Mouse (Mus musculus) adrenal gland, postnatal 4 days (tissue): ENCODE measurements at regions not wholly inside any gene's neighbourhood (a gene's known extent, or its start where the extent isn't known, plus 50 kb on each side); places are given as distances from the start of the nearest gene placed in this dataset.

Source experiments
- DNase-seq, 2 experiments: peaks; one replicate each; pipeline ENCODE4 v3.0.0; 2021 to 2022; ENCODE audit warnings: low spot score in 2 of 2, mixed read lengths in 2 of 2

GRCm38 (mm10) chr13:116243272-116243784 lies 66.2 kb downstream of the Isl1 start:
- DNase-seq, result no peak

GRCm38 (mm10) chr13:116215101-116215500 lies 94.4 kb downstream of the Isl1 start:
- no peak for DNase-seq

DNA sequence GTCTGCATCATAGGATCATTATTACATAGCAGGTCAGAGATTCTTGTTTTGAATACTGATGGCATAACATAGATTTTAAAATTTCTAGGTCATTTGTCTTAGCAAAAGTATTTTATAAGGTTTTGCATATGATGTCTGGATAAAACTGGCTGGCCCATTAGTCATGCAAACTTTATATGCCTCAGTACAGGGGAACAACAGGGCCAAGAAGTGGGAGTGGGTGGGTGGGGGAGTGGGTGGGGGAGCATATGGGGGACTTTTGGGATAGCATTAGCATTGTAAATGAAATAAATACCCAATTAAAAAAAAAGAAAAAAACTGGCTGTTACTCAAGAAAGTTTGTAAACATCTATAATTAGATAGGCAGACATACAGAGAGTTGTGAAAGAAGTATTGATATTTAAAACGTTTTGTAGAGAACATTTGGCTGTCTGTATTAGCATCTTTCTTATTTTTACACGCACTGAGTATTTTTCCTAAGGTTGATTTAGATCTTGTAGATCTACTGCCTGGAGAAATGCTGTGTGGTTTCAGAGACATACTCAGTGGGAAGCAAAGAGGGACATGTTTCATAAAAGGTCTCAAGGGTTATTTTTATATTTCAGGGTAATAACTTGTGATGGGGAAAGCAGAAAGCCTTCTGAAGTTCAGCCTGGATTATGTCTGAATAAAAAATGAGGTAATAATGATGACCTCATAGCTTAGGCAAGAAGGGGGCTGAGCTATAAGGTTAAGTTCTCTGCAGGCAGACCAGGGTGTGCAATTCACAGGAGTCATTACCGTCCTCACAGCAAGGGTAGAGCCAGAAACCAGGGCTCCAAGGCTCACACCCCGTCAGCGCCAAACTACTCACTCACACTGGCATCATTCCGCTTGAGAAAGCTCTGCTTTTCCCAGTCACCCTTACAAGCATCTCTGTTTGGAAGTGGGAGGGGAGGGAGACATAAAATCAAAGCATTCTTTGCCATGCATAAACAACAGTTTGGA lies 95.4 kb downstream of the Isl1 start:
- no peak for DNase-seq

DNA sequence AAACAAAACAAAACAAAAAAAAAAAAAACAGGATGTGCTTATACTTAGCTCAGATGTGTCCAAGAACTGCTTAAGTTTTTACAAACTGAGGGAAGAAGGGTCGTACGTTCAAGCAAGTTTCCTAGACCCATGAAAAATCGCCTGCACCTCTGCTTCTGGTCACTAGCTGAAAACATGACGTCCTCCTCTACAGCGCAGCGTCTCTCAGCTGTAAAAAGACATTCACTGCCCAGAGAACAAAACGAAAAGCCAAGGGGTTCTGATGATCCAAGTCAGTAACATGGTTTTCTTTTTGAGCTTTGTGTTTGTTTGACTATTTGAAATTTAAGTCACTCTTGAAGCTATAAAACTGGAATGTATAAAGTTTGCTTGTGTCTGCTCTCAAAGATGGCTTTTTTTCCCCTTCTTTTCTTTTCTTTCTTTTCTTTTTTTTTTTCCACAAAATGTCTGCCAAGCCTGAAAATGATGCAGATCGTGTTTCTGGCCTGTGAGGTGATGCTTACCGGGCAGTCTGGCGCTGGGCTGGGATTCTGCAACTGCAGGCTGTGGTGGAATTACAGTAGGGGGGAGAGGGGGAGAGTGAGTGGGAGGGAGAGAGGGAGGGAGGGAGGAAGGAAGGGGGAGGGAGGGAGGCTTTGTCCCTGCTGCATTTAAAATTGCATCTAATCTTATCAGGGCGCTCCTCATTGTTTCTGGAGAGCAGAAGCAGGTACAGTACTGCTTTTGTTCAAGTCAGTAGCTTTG lies 108.1 kb downstream of the Isl1 start:
- no peak for DNase-seq

DNA sequence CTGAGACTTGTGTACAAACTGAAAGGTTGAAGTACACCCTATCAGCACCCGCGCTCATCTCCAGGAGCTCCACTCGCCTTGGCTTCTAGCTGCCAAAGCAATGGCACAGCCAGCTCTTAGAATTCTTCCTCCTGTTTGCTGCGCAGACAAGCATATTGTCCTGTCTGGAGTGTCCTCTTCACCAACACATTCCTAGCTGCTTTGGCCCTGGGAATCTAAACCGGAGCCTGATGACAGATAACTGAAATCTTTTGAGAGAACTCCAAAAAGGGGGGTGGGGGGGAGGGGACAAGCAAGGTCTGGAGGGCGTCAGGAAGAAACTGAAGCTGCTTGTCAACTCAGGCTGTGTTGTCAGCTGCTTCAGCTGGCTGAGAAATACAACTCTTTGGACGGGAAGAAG lies 122.4 kb downstream of the Isl1 start:
- DNase-seq, result no peak

DNA sequence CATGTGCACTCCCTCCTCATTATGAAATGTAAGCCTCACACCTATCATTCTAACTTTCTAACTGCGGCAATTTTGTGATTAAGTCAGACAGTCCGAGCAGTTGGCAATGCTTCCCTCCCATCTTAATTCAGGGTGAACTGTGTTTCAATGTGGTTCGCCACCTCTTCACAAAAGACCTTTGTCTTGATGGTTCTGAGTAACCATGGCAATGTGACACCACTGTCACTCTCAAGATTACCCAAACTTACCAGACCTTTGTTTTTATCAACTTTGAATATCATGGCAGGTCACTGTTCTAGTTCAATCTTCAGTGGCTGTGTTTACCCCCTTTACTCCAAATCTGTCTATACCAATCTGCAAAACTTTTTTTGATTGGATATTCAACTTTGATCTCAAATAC lies 131.7 kb downstream of the Isl1 start:
- no peak for DNase-seq

DNA sequence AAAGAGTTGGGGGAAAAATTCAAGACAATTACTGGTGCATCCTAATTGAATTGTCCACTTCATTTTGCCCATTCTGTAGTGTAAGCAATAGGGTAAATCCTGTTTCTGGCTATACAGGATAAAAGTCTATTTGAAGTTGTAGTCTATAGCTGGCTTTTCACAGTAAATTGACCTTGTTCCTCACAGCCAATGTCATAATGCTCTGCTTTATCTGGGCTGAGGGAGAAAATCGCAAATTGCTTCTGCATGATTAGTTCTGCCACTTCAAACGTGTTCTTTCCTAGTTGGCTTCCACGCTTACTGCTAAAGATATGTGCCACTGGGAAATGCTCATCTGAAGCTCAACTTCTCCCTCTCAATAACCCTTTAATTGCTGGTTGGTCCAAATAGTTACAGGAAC lies 134.5 kb downstream of the Isl1 start:
- no peak for DNase-seq

DNA sequence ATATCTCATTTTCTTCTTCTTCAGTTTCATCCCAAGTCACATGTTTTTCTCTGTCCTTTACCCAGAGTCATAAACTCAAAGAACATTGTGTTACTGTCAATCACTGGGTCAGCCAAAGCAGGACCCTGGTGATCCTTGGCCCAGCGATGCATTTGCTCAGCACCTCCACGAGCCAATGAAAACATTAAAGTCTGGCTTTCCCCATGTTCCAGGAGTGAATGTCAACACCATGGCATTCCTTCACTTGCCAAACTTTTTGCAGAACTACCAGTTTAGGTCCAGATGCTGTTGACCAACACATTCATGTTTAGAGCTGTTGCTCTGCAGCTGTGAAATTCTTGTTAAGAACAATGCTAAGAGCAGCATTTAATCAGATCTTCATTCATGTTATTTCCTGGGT lies 135.6 kb downstream of the Isl1 start:
- DNase-seq, result no peak

DNA sequence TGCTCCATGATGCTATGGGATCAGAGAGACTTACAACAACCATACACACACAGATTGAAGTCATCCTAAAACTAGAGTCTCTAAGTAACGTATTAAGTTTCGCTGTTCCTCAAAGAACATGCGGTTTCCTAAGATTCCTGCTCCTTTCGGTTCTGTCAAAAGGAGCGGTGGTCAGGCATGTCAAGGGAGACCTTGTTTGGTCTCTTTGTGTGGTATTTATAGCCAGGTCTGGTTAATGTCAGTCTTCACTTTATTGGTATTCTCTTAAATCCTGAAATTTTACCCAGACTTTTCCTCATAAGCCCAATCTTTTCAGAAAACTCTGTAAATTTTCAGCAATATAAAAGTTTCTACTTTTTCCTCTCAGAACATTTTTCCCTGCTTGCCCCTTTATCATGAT lies 166.5 kb downstream of the Isl1 start:
- no peak for DNase-seq

DNA sequence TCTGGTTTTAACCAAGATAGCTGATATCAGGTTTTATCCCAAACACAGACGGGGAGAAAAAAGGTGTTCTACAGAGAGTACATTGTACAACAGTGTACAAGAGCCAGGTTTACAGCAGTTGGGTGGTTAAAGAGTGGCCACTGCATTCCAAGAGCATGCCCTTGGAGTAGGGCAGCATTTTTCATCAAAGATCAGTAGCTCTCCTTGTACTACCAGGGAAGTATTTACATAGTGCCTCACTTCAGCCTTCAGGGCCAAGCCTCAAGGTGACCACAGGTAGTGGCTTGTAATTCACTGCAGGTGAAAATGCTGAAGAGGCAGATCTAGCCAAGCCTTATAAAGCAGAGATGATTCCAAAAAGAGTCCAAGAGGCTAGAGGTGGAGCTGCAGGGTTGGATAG lies 190.8 kb downstream of the Isl1 start:
- no peak for DNase-seq

GRCm38 (mm10) chr13:116111032-116111808 lies 198.3 kb downstream of the Isl1 start:
- DNase-seq, result no peak

DNA sequence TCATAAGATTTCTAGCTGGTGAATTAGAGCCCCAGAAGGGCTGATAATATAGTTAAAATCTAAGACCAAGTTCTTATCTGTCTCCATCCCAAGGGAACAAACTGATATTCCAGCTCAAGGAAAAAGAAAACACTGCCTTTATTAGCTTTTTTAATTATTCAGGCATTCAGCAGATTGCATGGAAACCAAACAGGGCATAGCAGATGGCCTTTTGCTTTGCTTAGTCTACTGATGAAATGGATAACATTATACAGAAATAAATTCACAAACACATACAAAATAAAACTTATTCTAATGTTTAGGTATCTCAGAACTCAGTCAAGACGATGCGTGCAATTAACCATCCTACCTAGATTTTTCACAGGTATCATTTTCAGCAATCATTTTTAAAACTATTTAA lies 198.9 kb downstream of the Isl1 start:
- no peak for DNase-seq

DNA sequence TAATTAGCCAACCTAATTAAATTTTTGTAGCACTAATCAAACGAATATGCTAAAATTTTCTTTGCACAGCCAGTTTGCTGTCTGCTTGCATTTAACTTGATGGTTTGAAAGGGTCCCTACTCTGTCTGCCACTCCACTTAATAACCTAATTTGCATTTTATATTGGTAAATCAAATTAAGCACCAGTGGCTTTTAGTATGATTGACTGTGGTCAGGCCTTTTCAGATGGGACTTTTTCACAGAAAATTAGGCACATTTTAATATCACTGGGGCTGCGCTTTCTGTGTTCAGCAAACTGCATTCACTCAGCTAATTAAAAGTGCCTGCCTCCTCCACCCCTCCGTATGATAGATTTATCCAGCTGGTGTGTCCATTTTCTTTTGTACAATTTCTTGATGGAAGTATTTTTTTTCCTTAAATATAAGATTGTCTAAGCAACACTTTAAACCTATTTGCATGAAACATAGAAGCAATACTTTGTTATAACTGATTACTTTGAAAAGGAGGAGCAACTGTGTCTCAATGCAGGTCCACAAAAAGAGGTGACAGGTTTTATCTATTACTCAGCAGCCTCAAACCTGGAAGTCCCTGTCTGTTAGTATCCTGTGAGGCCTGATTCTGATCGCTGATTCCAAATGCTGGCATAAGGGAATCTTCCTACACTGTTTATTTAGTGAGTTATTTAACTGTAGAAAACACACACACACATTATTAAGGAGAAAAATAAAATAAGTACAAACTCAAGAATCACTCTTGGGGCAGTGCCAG lies 221.8 kb downstream of the Isl1 start:
- no peak for DNase-seq

DNA sequence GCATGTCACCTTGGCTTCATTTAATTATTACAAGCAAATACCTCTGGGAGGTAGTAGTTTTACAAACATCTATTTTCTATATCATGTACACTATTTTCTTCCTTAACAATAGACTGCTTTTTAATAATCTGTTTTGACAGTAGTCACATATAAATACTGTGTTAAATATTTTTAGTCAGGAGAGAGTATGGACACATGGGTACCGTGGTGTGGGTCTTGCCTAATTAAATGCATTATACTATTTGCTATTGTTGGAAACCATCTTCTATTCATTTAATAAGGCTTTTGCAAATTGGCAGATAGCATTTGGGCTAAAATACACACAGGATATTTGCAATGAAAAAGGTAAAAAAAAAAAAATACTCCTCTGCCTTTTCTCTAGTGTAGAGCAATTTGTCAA lies 222.3 kb downstream of the Isl1 start:
- DNase-seq, result no peak

- no peak for DNase-seq
Measured at GRCm38 (mm10) chr13:116056976-116057647, 252.4 kb downstream of the Isl1 start.

DNA sequence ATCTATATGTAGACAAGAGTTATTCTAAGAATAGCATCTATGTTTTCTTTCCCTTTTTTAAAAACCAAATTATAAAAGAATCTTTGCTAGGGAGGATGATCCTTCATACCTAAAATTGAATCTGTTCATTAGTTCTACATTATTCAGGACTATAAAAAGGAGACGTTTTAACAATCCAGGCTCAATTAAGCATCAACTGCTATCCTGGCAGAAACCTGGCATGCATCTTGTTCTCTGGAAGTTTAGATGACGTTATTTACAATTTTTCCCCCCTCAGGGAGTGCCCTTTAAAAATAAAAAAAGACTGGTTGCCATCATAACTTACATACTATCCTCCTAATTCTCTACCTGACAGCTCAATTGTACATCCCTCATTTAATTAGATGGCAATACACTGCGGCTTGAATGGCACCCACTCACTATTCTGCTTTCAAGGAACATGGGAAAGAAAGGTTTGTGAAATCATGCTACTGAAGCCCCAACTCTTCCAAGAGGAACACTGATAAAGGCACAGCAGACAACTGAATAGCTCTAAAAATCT lies 253.3 kb downstream of the Isl1 start:
- no peak for DNase-seq

- no peak for DNase-seq
Measured at GRCm38 (mm10) chr13:116036166-116036565, 273.3 kb downstream of the Isl1 start.

DNA sequence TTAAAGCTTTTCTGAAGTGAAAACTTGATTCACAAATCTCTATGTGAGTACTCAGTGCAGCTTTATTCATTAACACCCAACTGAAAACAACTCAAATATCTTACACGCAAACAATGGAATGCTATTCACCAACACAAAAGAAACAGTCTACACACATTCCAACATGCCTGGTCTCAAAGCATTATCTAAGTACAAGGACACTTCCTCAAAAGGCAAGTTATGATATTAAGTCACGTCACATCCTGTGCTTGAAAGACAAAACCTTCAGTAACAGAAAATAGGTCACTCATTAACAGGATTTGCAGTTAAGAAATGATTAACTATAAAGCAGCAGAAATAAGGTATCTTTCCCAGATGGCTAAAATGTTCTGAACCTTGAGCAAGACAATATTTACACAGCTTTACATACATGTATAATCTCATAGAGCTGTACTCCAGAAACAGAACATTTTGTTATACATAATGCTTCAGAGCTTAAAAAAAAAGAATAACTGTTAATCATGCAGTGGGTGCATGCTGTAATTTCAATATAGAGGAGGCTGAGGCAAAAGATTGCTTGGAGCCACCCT lies 279.3 kb downstream of the Isl1 start:
- no peak for DNase-seq

DNA sequence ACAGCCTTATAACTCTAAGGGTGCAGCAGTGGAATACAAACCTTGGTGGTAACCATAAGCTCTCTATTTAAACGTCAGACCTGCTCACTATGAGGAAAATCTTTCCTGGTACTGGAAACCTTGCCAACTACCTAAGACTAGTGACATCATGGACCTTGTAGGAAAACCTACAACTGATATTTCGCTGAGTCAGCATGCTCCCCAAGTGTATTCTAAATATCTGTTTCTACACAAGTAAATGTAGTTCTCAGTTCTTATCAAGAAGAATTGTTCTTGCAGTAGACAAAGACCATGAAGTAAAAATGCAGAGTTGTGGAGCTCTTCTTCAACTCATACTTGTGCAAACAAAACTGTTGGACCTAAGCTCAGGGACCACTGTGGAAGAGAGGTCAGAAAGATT lies 280.9 kb downstream of the Isl1 start:
- no peak for DNase-seq
